Mouse (Mus musculus): ENCODE results near the gene Tspan18.

Tspan18 gene

GRCm38 (mm10) chr2:93182859-93183258 is 151.4 kb downstream of the Tspan18 start:
- no peak for DNase-seq (ENCODE audit: extremely low spot score)

DNA sequence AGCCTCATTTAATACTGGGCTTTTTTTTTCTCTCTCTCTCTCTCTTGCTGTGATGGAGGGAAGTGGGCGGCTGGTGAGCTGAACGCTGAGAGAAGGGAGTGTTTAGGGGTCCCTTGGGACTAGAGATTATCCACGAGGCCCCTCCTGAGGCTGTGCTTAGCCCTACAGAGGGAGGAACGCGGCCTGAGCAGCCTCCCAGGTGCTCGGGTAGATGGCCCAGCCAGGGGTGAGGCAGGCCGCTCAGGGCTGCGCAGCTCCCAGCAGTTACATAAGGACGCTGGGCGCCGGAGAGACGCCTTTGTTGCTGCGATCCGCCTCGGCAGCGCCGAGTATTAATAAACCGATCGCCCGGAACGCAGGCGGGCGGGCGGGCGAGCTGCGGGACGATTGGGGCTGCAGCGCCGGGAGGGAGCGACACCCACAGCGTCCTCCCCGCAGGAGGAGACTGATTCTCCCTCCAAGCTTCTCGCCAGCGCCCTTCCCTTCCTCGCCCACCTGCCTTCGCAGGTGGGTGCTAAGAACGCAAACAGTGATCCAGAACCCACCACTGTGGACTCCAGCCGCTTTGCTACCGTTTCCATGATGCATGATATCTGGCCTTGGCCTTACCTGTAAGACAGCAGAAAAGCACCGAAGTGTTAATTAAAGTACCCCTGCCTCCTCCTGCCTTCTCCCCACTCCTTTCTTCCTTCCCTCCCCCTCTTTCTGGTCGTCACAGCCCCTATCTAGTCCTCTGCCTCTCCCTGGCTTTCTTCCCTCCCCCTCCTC is 154.0 kb downstream of the Tspan18 start:
- DNase-seq (ENCODE audit: extremely low spot score): no peak

- no peak for DNase-seq (ENCODE audit: extremely low spot score)
Observed at GRCm38 (mm10) chr2:93179603-93180002, 154.7 kb downstream of the Tspan18 start.

- no peak for DNase-seq (ENCODE audit: extremely low spot score)
Observed at GRCm38 (mm10) chr2:93178313-93178677, 156.0 kb downstream of the Tspan18 start.

- no peak for DNase-seq (ENCODE audit: extremely low spot score)
Observed at GRCm38 (mm10) chr2:93177668-93178312, 156.5 kb downstream of the Tspan18 start.

- peak; percentile 88 for DNase-seq (ENCODE audit: extremely low spot score)
Observed at GRCm38 (mm10) chr2:93176871-93177667, 157.2 kb downstream of the Tspan18 start.

- no peak for DNase-seq (ENCODE audit: extremely low spot score)
Observed at GRCm38 (mm10) chr2:93176193-93176798, 158.0 kb downstream of the Tspan18 start.

GRCm38 (mm10) chr2:93175721-93176120 is 158.6 kb downstream of the Tspan18 start:
- no peak for DNase-seq (ENCODE audit: extremely low spot score)

GRCm38 (mm10) chr2:93175278-93175677 is 159.0 kb downstream of the Tspan18 start:
- no peak for DNase-seq (ENCODE audit: extremely low spot score)

GRCm38 (mm10) chr2:93174159-93174558 is 160.1 kb downstream of the Tspan18 start:
- DNase-seq (ENCODE audit: extremely low spot score): no peak

DNA sequence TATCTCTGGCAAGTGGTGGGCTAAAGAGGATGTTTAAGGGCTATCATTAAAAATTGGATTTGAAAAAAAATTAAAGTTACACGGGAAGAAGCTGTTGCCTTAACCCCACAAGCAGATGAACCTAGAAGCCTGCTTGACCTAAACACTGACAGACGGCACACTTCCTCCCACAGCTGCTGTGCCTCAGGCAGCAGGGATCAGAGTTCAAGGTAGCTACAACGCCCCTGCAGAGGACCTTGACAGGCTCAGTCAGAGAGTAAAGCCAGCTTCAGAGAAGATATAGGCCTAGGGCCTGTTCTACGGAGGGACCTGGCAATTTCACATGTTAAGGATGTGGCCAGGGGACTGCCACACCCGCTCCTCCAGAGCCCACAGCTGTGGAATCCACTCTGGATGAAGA is 161.8 kb downstream of the Tspan18 start:
- no peak for DNase-seq (ENCODE audit: extremely low spot score)

DNA sequence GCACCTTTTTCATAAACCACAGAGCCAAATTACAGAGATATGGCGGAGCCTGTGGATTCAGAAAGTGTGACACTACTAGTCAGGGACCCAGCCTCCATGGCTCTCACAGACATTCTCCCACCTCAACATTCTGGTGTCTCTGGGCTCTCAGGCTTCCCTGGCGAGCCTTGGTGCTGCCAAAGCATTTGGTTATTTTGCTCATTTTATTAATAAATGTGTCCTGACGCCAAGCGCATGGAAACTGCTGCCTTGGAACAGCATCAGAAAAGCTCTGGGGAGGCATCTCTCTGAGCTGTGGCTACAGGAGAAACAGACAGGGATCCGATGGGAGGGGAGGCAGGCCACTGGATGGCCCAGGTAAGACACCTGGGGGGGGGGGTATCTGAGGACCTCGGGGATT is 162.4 kb downstream of the Tspan18 start:
- DNase-seq (ENCODE audit: extremely low spot score): no peak

- no peak for DNase-seq (ENCODE audit: extremely low spot score)
Observed at GRCm38 (mm10) chr2:93170845-93171200, 163.5 kb downstream of the Tspan18 start.

- no peak for DNase-seq (ENCODE audit: extremely low spot score)
Observed at GRCm38 (mm10) chr2:93170156-93170844, 164.0 kb downstream of the Tspan18 start.

DNA sequence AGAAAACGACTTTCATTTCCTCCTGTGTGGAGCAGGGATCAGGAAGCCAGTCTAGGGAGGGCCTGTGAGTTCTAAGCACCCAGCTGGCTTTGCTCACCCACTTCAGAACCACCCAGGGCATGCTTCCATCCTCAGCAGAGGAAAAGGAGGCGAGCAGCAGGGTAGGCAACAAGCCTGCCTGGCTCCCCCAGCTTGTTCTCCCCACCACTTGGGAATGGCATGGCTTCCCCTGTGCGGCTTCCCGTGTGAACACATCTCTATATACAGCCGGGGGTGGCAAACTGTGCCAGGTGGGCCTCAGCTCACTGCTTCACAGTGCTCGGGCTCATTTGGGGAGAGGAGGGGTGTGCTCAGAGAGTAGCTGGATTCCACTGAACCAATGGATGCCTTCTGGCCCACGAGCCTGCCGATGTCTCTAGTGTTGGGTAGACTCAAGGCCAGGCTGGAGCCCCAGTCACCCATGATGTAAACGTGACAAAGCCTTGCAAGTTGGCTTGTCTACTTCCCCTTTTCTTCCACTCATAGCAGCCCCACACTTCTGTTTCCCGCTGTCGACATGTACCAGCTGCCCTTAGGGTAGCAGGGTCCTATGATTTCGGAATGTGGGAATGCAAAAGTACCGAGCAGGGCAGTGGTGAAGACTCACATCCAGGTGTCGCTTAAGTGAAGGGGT is 167.4 kb downstream of the Tspan18 start:
- no peak for DNase-seq (ENCODE audit: extremely low spot score)

GRCm38 (mm10) chr2:93166295-93166694 is 168.0 kb downstream of the Tspan18 start:
- no peak for DNase-seq (ENCODE audit: extremely low spot score)

DNA sequence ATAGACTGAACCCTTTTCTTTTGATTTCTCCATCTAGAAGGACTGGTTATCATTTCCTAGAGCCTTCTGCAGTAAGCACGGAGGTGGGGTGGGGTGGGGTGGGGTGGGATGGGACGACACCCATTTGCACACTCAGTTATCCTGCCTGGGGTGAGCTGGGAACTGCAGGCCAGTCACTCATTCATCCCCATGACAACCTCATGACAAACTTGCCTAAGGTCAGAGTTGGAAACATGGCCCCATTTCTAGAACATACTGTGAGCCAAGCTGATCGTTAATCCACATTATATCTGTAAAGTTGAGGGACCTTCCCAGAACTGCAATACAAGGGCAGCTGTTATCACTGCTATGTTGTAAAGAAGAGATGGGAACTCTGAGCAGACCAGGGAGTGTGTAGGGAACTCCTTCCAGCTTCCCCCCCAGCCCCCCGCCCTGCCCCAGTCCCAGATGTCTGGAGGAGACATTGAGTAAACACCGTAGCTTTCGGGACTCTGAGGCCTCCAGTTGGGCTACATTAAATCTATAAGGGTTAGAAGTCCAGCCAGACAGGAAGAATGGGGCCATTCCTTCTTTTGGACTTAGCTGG is 170.5 kb downstream of the Tspan18 start:
- DNase-seq (ENCODE audit: extremely low spot score): no peak

- DNase-seq (ENCODE audit: extremely low spot score): no peak
Observed at GRCm38 (mm10) chr2:93163317-93163716, 171.0 kb downstream of the Tspan18 start.

DNA sequence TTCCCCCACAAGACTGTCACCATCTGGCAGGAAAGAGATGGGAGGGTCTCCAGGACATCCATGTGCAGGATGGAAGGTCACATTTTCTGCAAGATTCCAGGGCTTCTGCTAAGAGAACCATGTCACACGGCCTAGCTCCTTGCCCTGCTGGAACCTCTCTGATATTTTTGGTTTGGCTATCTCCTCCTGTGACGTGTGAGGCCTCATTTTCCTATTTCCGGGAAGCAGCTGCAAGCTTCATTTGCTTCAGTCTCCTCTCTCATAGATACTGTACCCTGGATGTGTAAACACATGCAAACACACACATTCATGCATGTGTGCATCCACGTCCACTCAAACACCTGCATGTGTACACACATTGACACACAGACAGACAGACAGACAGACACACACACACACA is 171.5 kb downstream of the Tspan18 start:
- no peak for DNase-seq (ENCODE audit: extremely low spot score)

- no peak for DNase-seq (ENCODE audit: extremely low spot score)
Observed at GRCm38 (mm10) chr2:93161914-93162664, 172.2 kb downstream of the Tspan18 start.

All from embryo, embryonic 9.5 days (tissue).